Mouse (Mus musculus): ENCODE measurements around the gene Anapc10. TPM values are rescaled to one million over a fixed set of nuclear protein-coding genes. Genes with fewer than 3 reads are reported as not detected.
A peak's percentile ranks its signal among the peaks of the same experiment; 100 is the strongest.
"Not testable (repeated sequence)": the region's sequence is repeated elsewhere in the genome, so short reads cannot be mapped to it uniquely, and the experiment has no call there.

Gene Anapc10
- 23.4 and 26.4 TPM in 2 replicates for polyA plus RNA-seq (2014; fragmentation: Nextera tagmentation; extraction: Ambion mirVana)

DNA sequence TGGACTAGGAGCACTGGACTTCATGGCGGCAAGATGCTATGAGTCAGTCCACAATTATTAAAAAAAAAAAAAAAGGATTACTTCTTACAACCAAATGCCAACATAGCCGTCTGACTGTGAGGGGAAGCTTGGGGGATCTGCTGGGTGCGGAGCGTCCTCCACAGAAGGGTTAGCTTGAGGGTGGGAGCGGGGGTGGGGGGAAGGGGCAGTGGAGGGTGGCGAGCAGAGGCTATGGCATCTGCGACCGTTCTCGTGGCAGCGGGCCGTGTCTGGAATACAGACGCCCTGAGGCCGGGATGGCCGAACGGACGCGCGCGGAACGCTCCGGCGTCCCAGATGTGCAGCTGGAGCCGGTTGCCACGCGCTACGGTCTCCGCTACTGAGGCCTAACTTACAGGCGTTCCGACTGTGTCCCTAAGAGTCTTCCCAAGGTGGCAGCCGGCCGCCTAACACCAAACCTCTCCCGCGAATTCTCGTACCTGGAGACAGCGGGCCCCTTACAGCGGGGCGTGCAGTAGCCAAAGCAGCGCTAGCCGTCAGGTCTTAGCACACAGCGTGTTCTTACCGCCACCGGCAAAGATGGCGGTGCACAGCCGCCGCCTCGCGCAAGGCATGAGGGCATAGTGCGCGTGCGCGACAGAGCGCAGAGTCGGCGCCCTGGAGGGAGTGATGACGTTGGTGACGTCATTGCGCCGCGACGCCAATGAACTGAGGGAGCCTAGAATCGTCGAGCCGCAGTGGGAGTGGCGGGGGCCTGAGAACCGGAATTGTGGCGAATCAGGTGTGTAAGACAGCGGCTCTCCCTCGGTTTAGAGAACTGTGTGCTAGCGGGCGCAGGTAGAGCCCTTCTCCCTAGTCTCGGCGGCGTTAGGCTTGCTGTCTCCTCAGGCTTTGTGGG is at the start of gene Anapc10, which contains the start of gene Abce1:
Anapc10 (plus strand) TSS at position 757 of the 898 bp plus-strand sequence.
Abce1 (minus strand) TSS at position 677 of the 898 bp plus-strand sequence.
- peak; percentile 98 for ATAC-seq (replicated peaks; ENCODE audit: insufficient number of reproducible peaks, low FRiP score, low TSS enrichment)

GRCm38 (mm10) chr8:79676461-79676860 is 35.2 kb upstream of the Anapc10 start:
- no peak overlapping the region for H3K4me2 ChIP-seq
- no peaks in the 10 kb centered on the region for H3K9me3 ChIP-seq (replicated peaks; ENCODE audit: control insufficient read depth, low read length)
- no peaks in the 10 kb centered on the region for H3K4me1 ChIP-seq (ENCODE audit: control insufficient read depth, insufficient read depth, low read length)
- no peak overlapping the region for H3K27ac ChIP-seq (ENCODE audit: low read depth, low read length)
- peaks cover 8% of the 10 kb centered on the region for H3K36me3 ChIP-seq (ENCODE audit: control insufficient read depth, insufficient read depth, low read length)
- no peaks in the 10 kb centered on the region for H3K27me3 ChIP-seq (ENCODE audit: control insufficient read depth, insufficient read depth, low read length)
- WGBS (ENCODE audit: insufficient replicate concordance) = 89% methylated on average over 4 of the region's 4 CpGs
- H3K4me3 ChIP-seq (ENCODE audit: low read depth, low read length) = no peak overlapping the region
- no peak overlapping the region for H3K9ac ChIP-seq (ENCODE audit: low read depth, low read length)
- ATAC-seq (replicated peaks; ENCODE audit: insufficient number of reproducible peaks, low FRiP score, low TSS enrichment) = no peak

More for the DNA sequence above, at the start of gene Anapc10, which contains the start of gene Abce1:
- no peaks in the 10 kb centered on the region for H3K27me3 ChIP-seq (ENCODE audit: control insufficient read depth, insufficient read depth, low read length)
- H3K9me3 ChIP-seq (replicated peaks; ENCODE audit: control insufficient read depth, low read length) = no peaks in the 10 kb centered on the region
- H3K4me2 ChIP-seq = peak within 1 kb of the TSS; percentile 83
- under 1% methylated on average over 73 of the region's 73 CpGs for WGBS (ENCODE audit: insufficient replicate concordance)
- H3K4me1 ChIP-seq (ENCODE audit: control insufficient read depth, insufficient read depth, low read length) = no peaks in the 10 kb centered on the region
- peak within 1 kb of the TSS; percentile 73 for H3K27ac ChIP-seq (ENCODE audit: low read depth, low read length)
- H3K36me3 ChIP-seq (ENCODE audit: control insufficient read depth, insufficient read depth, low read length) = peaks cover 4% of the 10 kb centered on the region; the same call in 1 of the 2 replicates
- peak within 1 kb of the TSS; percentile 95 for H3K4me3 ChIP-seq (ENCODE audit: low read depth, low read length)
- peak within 1 kb of the TSS; percentile 93 for H3K9ac ChIP-seq (ENCODE audit: low read depth, low read length)

DNA sequence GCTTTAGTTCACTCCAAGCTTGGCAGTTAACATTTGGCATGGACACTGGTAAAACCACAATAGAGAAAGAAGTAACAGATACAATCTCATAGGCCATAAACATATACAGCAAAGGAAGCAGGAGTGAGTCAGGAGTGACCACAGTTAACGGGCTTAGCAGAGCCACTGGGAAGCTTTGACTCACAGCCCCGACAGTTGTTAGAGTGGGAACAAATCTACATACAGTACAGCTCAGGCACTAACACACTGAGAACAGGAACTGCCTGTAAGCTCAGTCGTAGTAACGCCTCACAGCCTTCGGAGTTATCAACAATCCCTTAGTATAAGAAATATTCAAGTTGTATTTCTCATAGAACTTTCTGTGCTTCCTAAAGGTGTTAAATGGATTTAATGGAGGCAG is 32.6 kb upstream of the Anapc10 start:
- Histone ChIP-seq H3K4me3 (ENCODE audit: low read depth, low read length) (no peak overlapping the region), H3K4me1 (ENCODE audit: control insufficient read depth, insufficient read depth, low read length) (no peaks in the 10 kb centered on the region), H3K36me3 (ENCODE audit: control insufficient read depth, insufficient read depth, low read length) (peaks cover 3% of the 10 kb centered on the region), H3K27me3 (ENCODE audit: control insufficient read depth, insufficient read depth, low read length) (no peaks in the 10 kb centered on the region), H3K9ac (ENCODE audit: low read depth, low read length) (no peak overlapping the region), H3K4me2 (no peak overlapping the region), H3K9me3 (replicated peaks; ENCODE audit: control insufficient read depth, low read length) (no peaks in the 10 kb centered on the region), H3K27ac (ENCODE audit: low read depth, low read length) (no peak overlapping the region)
- ATAC-seq (replicated peaks; ENCODE audit: insufficient number of reproducible peaks, low FRiP score, low TSS enrichment) = no peak
- 59% methylated on average over 5 of the region's 5 CpGs for WGBS (ENCODE audit: insufficient replicate concordance)

GRCm38 (mm10) chr8:79680083-79680482 is 31.5 kb upstream of the Anapc10 start:
- ATAC-seq (replicated peaks; ENCODE audit: insufficient number of reproducible peaks, low FRiP score, low TSS enrichment); H3K9ac ChIP-seq (ENCODE audit: low read depth, low read length); H3K27me3 ChIP-seq (ENCODE audit: control insufficient read depth, insufficient read depth, low read length); H3K27ac ChIP-seq (ENCODE audit: low read depth, low read length); H3K36me3 ChIP-seq (ENCODE audit: control insufficient read depth, insufficient read depth, low read length); H3K9me3 ChIP-seq (replicated peaks; ENCODE audit: control insufficient read depth, low read length); H3K4me1 ChIP-seq (ENCODE audit: control insufficient read depth, insufficient read depth, low read length): not testable (repeated sequence)
- Histone ChIP-seq H3K4me2 (peak overlapping the region; percentile 63), H3K4me3 (ENCODE audit: low read depth, low read length) (peak overlapping the region; percentile 39)
- 48% methylated on average over 10 of the region's 10 CpGs for WGBS (ENCODE audit: insufficient replicate concordance)

GRCm38 (mm10) chr8:79680555-79680954 is 31.1 kb upstream of the Anapc10 start:
- Histone ChIP-seq H3K4me3 (ENCODE audit: low read depth, low read length) (peak overlapping the region; percentile 39), H3K36me3 (ENCODE audit: control insufficient read depth, insufficient read depth, low read length) (peaks cover 7% of the 10 kb centered on the region), H3K4me1 (ENCODE audit: control insufficient read depth, insufficient read depth, low read length) (no peaks in the 10 kb centered on the region), H3K9me3 (replicated peaks; ENCODE audit: control insufficient read depth, low read length) (no peaks in the 10 kb centered on the region), H3K9ac (ENCODE audit: low read depth, low read length) (peak overlapping the region; percentile 47; the same call in 1 of the 2 replicates), H3K27ac (ENCODE audit: low read depth, low read length) (no peak overlapping the region), H3K4me2 (peak overlapping the region; percentile 63), H3K27me3 (ENCODE audit: control insufficient read depth, insufficient read depth, low read length) (no peaks in the 10 kb centered on the region)
- WGBS (ENCODE audit: insufficient replicate concordance) = 5% methylated on average over 34 of the region's 34 CpGs
- peak; percentile 73; the same call in 1 of the 2 replicates for ATAC-seq (replicated peaks; ENCODE audit: insufficient number of reproducible peaks, low FRiP score, low TSS enrichment)

DNA sequence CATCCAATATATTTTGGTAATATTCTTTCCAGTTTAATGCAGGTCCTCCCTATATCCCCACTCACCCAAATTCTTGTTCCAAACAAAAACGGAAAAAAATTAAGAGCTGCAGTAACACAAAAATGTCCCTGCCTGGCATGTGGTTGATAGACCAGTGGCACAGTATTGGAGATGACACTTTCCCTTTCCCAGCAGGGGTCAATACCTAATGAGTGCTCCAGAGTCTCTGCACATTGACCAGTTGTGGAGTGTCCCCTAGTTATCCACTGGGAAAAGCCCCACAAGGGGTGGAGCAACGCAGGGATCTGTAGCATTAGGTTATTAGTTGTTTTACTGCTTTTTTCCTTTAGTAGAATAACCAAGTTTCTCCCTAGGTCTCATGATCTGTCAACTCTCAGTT is 30.7 kb upstream of the Anapc10 start:
- H3K27ac ChIP-seq (ENCODE audit: low read depth, low read length) = no peak overlapping the region
- H3K27me3 ChIP-seq (ENCODE audit: control insufficient read depth, insufficient read depth, low read length) = no peaks in the 10 kb centered on the region
- no peaks in the 10 kb centered on the region for H3K4me1 ChIP-seq (ENCODE audit: control insufficient read depth, insufficient read depth, low read length)
- 42% methylated on average over 2 of the region's 2 CpGs for whole genome bisulfite sequencing (ENCODE audit: insufficient replicate concordance)
- peaks cover 7% of the 10 kb centered on the region for H3K36me3 ChIP-seq (ENCODE audit: control insufficient read depth, insufficient read depth, low read length)
- H3K9me3 ChIP-seq (replicated peaks; ENCODE audit: control insufficient read depth, low read length) = no peaks in the 10 kb centered on the region
- H3K4me3 ChIP-seq (ENCODE audit: low read depth, low read length) = peak overlapping the region; percentile 39
- peak overlapping the region; percentile 47; the same call in 1 of the 2 replicates for H3K9ac ChIP-seq (ENCODE audit: low read depth, low read length)
- H3K4me2 ChIP-seq = peak overlapping the region; percentile 63
- no peak for ATAC-seq (replicated peaks; ENCODE audit: insufficient number of reproducible peaks, low FRiP score, low TSS enrichment)

- H3K4me1 ChIP-seq (ENCODE audit: control insufficient read depth, insufficient read depth, low read length); H3K27me3 ChIP-seq (ENCODE audit: control insufficient read depth, insufficient read depth, low read length); H3K9me3 ChIP-seq (replicated peaks; ENCODE audit: control insufficient read depth, low read length); H3K4me2 ChIP-seq; H3K4me3 ChIP-seq (ENCODE audit: low read depth, low read length); H3K27ac ChIP-seq (ENCODE audit: low read depth, low read length); H3K9ac ChIP-seq (ENCODE audit: low read depth, low read length); ATAC-seq (replicated peaks; ENCODE audit: insufficient number of reproducible peaks, low FRiP score, low TSS enrichment): not testable (repeated sequence)
- H3K36me3 ChIP-seq (ENCODE audit: control insufficient read depth, insufficient read depth, low read length) = peaks cover 27% of the 10 kb centered on the region
- 96% methylated on average over 5 of the region's 5 CpGs for WGBS (ENCODE audit: insufficient replicate concordance)
Observed at GRCm38 (mm10) chr8:79685927-79686326, 25.7 kb upstream of the Anapc10 start.

DNA sequence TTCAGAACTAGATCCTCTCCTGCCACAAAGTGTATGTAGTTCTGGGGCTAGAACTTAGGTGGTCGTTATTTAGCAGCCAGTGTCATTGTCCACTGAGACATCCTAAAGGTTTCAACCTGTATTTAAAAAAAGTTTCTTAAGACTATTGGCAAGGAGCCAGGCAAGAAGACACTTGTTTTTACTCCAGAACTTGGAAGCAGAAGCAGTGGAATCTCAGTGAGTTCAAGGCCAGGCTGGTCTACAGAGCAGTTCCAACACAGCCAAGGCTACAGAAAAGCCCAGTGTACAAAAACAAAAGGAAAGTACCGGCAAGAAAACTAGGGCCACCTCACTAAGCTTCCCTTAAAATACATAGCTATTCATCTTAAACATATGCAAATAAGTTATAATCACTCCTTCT is 19.1 kb upstream of the Anapc10 start:
- peaks cover 30% of the 10 kb centered on the region for H3K36me3 ChIP-seq (ENCODE audit: control insufficient read depth, insufficient read depth, low read length)
- H3K4me1 ChIP-seq (ENCODE audit: control insufficient read depth, insufficient read depth, low read length) = no peaks in the 10 kb centered on the region
- H3K27ac ChIP-seq (ENCODE audit: low read depth, low read length) = no peak overlapping the region
- no peak overlapping the region for H3K4me2 ChIP-seq
- no peak overlapping the region for H3K9ac ChIP-seq (ENCODE audit: low read depth, low read length)
- H3K4me3 ChIP-seq (ENCODE audit: low read depth, low read length) = no peak overlapping the region
- 85% methylated on average over 2 of the region's 2 CpGs for WGBS (ENCODE audit: insufficient replicate concordance)
- H3K27me3 ChIP-seq (ENCODE audit: control insufficient read depth, insufficient read depth, low read length) = no peaks in the 10 kb centered on the region
- ATAC-seq (replicated peaks; ENCODE audit: insufficient number of reproducible peaks, low FRiP score, low TSS enrichment) = no peak
- H3K9me3 ChIP-seq (replicated peaks; ENCODE audit: control insufficient read depth, low read length) = no peaks in the 10 kb centered on the region

Measured in heart, embryonic 11.5 days (tissue).